Mouse (Mus musculus): ENCODE measurements at regions not wholly inside any gene's neighbourhood (a gene's known extent, or its start where the extent isn't known, plus 50 kb on each side); places are given as distances from the start of the nearest gene placed in this dataset.

DNA sequence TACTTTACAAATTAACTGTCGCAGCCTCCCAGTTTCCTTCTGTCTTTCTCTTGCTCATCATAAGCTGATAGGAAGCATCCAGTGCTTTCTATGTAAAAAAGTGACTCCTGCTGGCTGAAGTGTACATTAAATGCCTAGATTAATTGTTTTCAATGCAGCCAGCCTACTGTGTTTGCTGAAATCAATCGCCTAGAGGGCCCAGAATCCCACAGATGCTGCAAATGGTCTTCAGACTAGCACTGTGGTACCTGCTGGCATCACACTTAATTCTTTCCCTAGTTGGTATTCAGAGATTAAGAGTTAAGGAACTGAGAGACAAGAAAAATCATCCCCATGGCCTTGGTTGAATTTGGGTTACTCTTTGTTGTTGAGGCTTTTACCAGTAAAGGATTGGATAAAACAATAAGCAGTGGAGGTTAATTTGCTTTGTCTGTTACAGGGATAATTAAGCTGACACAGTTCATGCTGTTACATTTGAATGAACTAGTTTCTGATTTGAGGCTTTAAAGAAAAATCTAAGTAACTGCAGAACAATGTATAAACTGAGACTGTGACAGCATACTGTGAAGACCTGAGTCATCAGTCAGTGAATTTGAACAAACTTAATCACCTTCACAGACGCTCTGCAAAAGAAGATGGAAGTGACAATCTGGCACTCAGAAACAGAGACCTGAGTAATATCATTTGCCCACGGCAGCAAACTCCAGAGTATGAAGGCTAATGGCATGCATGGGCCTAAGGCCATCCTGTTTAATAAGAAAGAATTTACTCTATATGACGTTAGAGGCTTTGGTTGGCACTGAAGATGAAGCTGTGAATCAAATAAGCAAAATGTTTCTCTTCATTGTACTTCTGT lies 339.0 kb upstream of the Ddi1 start:
- DNase-seq = no peak
